Mouse (Mus musculus) kidney, adult 2 months (tissue): Measurements from ENCODE around the gene Mrps36.

Source experiments
- CTCF ChIP-seq: fragments of 200-500 bp; conservative IDR thresholded peaks from 2 replicates; pipeline ENCODE4 v1.5.1; 2011; ENCODE audit warnings: low read depth, mild to moderate bottlenecking, control low read depth, low read length, moderate library complexity, mixed read lengths; ENCODE audit not compliant: insufficient read depth, insufficient read length
- POLR2A ChIP-seq: fragments of 200-500 bp; IDR thresholded peaks from one replicate; pipeline ENCODE4 v1.6.1; 2011; ENCODE audit warnings: low read depth, low read length, control low read depth

GRCm38 (mm10) chr13:100754186-100754585 lies 9.7 kb upstream of the Mrps36 start:
- no peak for TF ChIP-seq CTCF
- TF ChIP-seq POLR2A, result no peak
